Mouse (Mus musculus): ENCODE measurements around the gene Exosc7.

The Exosc7 gene

GRCm38 (mm10) chr9:123139887-123140614 is 27.0 kb downstream of the Exosc7 start:
- DNase-seq: no peak

GRCm38 (mm10) chr9:123148430-123148829 is 35.4 kb downstream of the Exosc7 start:
- no peak for DNase-seq

DNA sequence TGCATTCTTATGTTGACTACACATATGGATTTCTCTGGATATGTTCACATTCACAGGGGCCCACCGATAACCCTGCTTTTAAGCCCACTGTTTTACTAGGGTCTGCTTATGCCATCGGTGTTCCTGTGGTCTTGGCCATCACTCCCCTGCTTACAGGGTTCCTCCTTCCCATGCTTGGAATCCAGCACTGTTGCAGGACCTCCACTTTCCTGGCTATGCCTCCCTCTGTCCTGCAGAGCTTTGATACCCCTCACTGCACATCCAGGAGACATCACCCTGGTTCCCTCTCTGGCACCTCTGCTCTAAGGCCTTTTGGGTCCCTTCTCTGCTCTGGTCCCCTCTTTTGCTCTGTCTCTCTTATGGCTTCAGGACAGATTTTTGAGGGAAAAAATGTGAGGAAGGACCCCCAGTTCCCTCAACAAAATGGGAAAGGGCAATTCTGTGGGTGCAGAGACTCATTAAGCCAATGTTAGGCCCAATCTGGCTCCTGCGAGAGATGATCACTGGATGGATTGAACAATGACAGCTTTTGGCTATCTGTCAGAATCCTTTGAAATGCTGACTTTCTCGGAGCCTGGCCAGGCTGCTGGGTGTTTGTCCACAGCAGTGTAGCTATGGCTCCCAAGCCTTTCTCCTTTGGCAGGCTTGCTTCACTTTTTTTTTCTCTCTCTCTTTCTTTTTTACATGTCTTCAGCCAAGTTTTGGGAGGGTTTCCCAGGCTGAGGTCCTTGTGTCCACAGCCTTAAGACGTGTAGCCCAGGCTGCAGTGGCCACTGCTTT is 37.4 kb downstream of the Exosc7 start, which contains the start of gene Clec3b:
Gene Clec3b, plus strand, starts transcription at position 706 of the 780 bp plus-strand sequence.
- DNase-seq: peak; percentile 59 to 69

- no peak for DNase-seq
Observed at GRCm38 (mm10) chr9:123151561-123151960, 38.5 kb downstream of the Exosc7 start.

DNA sequence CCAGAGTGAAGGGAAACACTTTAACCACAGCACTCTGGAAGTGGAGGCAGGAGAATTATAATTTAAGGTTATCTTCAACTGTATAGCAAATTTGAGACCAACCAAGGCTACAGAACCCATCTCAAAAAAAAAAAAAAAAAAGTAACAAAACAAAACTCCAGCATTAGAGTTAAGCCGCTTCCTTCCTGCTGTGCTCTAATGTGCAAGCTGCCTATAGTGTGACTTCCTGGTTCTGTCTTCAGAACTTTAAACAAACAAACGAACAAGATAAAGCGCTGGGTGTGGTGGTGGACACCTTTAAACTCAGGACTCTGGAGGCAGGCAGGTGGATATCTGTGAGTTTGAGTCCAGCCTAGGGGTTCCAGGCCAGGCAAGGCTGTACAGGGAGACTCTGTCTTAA is 39.0 kb downstream of the Exosc7 start:
- DNase-seq: no peak

GRCm38 (mm10) chr9:123153121-123153520 is 40.1 kb downstream of the Exosc7 start:
- no peak for DNase-seq

DNA sequence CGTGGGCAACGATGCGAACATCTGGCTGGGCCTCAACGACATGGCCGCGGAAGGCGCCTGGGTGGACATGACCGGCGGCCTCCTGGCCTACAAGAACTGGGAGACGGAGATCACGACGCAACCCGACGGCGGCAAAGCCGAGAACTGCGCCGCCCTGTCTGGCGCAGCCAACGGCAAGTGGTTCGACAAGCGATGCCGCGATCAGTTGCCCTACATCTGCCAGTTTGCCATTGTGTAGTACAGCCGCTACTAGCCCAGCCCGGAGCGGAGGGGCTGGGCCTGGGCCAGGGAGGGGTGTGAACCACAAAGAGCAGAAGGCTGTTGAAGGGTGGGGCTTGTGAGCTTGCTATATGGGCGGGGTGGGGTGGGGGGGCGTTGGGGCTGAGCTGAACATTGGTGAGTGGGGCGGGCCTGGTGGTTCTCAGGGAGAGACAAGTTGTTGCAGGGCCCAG is 43.9 kb downstream of the Exosc7 start:
- DNase-seq: peak; percentile 74 to 80

DNA sequence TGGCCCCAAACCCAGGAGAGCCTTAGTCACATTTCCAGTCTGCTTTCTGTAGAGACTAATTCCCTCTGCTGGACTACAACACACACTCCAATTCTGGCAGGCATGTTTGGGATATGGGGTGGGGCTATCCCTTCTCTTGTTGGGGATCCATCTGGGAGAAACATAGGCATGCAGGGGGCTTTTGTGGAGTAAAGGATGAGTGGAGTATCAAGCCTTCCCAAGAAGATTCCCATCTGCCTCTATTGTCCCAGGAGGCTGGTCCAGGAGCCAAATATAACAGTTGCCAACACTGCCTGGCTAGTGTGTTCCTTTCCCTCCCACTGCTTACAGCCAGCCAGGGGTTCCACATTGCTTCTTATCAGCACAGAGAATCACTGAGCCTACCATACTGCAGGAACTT is 44.7 kb downstream of the Exosc7 start:
- DNase-seq: peak; percentile 49 to 68

DNA sequence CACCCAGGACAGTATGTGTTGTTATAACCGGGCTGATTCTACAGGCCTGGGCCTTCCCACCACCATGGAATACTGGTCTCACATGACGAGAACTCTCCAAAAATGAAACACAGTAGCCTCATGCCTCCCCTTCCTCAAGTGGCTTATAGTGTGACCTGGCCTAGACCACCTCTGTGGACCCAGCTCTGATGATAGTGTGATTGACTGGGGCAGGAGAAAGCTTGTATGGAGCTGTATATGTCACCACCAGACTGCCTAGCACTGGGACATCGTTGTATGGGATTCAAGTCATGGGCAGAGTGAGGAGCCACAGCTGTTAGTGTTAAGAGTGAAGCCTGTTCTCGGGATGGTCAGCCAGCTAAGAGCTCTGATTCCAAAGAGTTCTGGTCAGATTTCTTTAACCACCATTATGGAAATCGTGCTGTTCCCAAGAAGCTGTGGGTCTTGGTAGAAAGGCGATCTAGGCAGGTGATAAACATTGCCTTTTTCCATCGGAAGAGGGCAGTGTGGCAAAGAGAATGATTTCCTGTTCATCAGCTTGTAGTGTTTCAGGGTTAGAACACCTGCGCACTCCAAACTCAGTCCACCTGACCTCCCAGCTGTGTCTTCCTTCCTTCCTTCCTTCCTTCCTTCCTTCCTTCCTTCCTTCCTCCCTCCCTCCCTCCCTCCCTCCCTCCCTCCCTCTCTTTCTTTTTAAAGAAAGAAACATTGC is 45.3 kb downstream of the Exosc7 start:
- peak; percentile 55 to 70 for DNase-seq

DNA sequence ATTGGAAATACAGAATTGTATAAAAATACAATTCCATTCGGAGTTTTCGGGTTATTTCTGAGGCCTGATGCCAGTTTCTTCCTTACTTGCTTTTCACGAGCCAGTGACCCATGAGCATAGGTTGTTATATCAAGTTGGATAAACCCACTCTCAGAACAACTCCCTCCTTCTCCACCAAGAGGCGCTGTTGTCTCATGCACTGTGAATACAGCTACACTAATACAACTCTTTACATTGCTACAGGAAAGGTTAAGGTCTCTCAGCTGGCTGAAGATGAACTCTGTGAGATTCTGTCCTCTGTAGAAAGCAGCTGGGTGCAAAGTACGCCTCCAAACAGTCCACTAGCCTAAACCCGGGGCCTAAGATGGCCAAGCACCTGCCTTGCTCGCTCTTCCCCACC is 46.3 kb downstream of the Exosc7 start:
- DNase-seq: peak; percentile 73 to 75

DNA sequence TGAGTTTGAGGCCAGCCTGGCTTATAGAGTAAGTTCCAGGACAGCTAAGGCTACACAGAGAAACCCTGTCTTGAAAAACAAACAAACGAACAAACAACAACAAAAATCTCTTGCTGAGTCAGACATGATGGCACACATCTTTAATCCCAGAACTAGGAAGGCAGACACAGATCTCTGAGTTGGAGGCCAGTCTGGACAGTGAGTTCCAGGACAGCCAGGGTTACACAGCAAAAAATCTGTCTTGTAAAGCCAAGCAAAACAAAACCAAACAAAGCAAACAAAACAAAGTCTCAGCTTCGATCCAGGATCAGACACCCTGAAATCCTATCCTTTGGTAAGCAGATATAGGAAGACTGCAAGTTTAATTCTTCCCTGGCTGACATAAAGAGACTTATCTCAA is 48.8 kb downstream of the Exosc7 start:
- no peak for DNase-seq

- no peak for DNase-seq
Observed at GRCm38 (mm10) chr9:123162985-123163694, 50.1 kb downstream of the Exosc7 start.

DNA sequence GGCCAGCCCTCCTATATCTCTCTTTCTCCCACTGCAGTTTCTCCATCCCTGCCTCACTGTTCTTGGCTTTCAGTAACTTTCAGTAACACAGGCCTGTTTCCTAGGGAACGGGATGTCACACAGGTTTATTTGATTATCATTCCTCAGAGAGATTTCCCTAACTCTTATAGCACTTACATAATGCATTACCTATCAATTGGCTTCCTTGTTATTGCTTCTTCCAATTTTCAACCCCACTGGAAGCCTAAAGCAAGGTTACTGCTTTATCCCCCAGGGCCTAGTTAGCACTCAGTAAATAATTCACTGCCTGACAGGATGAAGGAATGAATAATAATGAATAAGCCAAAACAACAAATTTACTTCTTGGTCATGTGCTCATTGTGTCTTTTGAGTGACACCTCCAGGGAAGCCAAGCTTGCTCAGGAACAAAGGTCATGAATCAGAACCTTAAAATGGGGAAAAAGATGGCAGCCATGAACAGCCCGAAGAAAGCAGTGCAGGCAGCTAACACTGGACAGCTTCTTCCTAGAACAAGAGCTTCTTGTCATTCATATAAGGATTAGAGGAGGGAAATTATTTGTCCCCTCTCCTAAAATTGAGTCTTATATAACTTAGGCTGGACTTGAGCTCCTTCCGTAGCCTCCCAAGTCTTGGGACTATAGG is 52.9 kb downstream of the Exosc7 start:
- DNase-seq: no peak

- no peak for DNase-seq
Observed at GRCm38 (mm10) chr9:123173760-123174159, 60.7 kb downstream of the Exosc7 start.

DNA sequence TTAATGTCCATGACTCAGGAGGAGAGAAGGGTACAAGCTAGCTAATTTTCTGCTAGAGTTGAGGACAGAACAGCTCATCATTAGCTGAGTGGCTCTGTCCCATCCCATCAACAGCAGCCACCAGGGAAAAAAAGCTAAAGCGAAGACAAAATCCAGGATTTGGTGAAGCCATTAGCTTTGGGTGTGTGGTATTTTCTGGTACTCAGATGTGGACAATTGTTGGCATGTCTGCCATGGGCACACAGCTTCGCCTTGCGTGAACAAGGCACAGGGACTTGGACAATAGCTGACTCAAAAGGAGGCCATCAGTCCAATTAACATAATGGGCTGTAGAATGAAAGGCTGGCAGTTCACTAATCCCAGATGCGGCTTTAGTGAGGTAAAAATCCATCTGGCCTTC is 61.3 kb downstream of the Exosc7 start:
- no peak for DNase-seq

DNA sequence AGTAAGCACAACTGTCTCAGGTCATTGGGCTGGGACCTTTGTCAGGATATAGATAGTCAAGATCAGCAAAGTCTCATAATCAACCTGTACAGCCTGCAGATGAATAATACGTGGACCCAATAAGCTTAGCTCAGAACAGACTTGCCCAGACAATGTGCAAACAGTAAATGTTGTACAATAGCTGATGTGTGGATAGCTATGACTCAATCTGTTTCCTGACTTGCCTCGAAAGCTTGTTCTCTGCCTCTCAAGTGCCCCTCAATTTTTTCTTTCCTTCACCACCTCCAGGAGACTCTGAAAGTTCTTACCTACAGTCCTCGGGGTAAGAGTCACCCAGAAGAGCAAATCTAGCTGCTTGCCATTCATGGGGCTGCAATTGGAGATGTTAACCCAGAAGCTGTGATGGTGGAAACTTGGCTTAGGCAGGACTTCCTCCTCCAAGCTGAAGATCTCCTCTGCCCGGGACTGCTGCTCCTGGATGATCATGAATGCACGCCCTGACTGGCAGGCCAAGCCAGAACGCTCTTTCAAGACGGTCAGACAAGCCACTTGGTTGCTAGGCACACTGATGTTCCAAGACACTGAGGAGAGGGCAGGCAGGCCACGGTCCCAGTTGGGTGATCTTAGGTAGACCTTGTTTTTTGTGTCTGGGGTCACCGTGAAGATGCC is 64.5 kb downstream of the Exosc7 start:
- DNase-seq: no peak

- no peak for DNase-seq
Observed at GRCm38 (mm10) chr9:123180003-123180402, 67.0 kb downstream of the Exosc7 start.

- no peak for DNase-seq
Observed at GRCm38 (mm10) chr9:123183226-123183625, 70.2 kb downstream of the Exosc7 start.

DNA sequence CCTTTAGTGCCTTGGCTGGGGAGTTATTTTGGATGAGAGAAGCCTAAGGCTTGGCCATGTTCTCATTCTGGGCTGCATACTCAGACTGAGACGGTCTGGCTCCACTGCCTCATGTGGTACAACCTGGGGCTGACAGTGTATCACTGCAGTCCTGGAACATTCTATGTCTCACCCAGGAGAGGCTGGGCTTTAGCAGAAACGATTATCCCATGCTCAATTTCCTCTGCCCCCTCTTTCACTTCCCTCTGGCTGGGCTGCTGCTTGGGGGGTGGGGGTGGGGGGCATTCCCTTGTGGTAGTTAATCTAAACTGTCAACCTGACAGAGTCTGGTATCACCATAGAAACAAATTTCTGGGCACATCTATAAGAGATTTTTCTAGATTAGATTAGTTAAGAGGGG is 72.5 kb downstream of the Exosc7 start:
- DNase-seq: peak in 1 of 2 experiments; percentile 3

Data from cerebellum, postnatal 10 days (tissue).